Mouse (Mus musculus) embryo, embryonic 10.5 days (tissue): Measurements from ENCODE around the gene H2-Q2.
"Not testable (repeated sequence)": the region's sequence is repeated elsewhere in the genome, so short reads cannot be mapped to it uniquely, and the experiment has no call there.

Experiments
- DNase-seq: peaks from one replicate; pipeline ENCODE4 v3.0.0-alpha.2; 2015; ENCODE audit warnings: low spot score

The H2-Q2 gene

DNA sequence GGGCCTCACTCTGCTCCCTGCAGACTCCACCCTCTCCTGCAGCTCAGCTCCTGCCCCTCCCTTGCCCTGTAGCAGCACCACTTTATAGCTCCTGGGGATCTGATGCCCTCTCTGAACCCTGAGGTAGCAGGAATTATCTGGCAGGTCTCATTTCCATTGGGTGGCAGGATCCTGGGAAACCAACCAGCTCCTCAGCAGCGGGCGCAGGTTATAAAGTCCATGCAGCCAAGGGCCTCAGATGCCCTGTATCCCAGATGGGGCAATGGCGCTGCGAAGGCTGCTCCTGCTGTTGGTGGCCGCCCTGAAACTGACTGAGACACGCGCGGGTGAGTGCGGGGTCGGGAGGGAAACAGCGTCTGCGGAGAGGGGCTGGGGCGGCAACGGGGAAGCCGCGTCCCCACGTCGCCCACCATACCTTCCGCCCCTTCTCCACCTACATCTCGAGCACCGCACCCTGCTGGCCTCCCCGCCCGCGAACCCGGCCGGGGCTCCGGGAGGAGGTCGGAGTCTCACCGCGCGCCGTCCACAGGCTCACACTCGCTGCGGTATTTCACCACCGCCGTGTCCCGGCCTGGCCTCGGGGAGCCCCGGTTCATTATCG, at the start of gene H2-Q2:
H2-Q2 (plus strand) TSS at position 172 of the 601 bp plus-strand sequence.
- DNase-seq = no peak

DNA sequence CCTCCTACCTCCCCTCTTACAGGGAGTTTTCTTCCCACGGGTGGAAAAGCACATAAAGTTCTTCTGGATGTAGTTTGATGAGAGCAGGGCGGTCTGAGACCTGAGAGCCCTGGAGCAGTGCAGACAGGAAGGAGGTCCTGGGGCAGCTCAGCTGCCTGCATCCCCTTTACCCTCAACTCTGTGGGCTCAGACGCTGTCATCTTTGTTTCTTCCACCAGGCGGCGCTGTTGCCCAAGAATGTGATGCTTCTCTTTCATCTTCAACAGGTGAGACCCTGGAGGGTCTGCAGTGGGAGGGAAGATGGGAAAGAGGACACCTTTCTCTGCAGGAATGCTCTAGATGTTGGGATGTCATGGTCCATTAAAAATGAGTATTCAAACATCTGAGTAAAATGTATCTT, 46.2 kb upstream of the H2-Q2 start:
- DNase-seq = peak; percentile 47

DNA sequence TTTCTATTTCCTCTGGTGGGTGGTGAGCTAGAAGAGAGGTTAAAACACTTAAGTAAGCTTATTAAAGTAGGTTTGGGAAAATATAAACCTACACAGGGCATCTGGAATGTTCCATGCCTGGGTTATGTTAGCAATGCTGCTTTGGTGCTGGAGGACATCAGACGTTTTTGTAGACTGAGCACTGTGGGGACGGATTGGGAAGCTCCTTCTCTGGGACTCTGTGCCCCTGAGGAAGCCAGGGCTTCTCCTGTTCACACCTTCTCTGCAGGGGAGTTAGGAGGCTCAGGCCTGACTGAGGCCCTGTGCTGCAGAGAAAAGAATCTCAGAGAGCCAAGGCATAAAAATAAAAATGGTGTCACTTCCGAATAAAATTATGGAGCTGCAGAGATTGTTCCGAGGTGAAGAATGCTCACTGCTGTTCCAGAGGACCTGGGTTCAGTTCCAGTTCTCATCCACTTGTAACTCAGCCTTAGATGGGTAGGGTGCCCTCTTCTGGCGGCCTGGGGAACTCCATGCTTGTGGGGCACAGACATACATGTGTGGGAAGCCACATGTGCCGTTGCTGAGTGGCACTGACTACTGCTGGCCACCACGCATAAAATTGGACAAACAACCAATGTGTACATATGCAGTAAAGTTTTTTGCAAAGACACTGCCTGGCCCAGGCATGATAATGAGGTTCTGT, 41.6 kb upstream of the H2-Q2 start:
- DNase-seq = not testable (repeated sequence)

DNA sequence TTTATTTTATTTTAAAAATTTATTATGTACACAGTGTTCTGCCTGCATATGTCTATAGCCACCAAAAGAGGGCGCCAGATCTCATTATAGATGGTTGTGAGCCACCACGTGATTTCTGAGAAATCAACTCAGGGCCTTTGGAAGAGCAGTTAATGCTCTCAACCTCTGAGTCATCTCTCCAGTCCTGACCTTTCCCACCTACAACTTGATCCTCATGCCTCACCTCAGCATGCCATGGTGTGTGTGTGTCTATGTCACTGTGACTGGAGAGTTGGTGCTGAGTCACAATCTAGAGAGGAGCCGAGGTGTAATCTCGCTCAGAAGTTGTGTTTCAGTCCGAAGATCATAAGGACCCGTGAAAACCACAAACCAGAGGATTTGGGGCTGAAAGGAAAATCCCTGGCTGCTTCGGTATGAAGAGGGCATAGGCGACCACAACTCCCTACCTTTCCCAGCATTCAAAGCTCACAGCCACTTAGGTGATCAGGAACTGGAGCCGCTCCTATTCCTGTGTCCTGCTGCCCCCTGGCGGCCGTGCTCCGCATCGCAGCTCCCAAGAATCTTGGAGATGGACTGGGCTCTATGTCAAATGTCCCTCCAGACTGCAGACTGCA, 40.3 kb upstream of the H2-Q2 start:
- DNase-seq = peak; percentile 80

DNA sequence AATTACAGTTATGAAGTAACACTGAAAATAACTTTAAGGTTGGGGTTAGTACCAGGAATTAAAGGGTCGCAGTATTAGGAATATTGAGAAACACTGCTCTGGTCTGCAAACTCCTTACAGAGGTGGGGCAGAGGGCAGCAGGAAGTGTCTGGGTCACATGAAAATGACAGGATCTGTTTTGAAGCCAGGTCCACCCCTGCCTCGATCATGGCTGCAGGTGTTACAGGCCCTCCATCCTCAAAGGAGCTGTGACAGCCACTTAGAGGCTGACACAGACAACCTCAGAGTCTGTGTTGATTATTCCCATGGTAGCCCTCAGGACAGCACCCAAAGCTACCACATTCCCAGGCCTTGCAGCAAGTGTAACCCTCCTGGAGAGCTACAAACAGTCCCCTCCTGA, 38.8 kb upstream of the H2-Q2 start:
- no peak for DNase-seq

DNA sequence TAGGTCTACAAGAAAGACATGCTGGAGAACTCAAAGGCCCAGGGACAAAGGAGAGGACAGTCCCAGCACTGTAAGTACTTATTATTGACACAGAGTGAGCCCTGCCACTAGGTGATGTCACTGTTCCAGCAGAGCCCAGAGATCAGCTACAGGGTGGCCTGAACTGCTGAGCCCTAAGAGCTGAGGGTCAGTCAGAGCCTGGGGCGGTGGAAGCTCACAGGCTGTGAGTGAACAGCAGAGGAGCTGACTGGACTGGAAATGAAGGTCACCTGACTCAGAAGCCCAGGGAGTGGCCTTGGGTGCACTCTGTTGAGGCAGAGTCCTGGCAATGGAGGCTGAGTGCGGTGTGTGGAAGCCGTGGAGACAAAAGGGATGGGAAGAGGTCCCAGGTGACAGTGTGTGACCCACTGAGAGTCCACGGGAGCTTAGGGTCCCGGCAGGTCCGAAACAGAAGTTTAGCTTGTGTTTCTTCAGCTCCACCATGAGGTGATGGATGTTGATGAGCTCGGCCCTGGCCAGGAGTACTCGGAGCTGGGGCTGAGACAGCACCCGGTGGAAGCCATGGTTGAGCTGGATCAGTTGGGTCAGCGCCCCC, 38.2 kb upstream of the H2-Q2 start:
- DNase-seq = no peak

DNA sequence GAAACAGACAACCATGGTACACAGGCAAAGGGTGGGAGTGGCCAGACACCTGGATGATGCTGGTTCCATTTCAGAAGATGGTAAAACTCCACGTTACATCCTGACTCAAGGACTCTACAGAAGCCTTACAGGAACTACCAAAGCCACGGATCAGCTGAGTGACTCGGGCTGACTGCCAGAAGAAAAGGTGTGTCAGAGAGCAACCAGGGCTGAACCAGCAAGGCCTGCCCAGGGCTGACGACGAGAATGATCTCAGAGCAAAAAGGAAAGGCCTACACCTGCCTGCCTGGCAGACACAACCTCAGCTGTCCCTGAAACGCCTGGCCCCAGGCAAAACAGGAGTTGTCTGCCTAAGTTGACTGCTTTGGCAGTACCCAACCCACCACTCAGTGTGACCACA, 37.6 kb upstream of the H2-Q2 start:
- no peak for DNase-seq

DNA sequence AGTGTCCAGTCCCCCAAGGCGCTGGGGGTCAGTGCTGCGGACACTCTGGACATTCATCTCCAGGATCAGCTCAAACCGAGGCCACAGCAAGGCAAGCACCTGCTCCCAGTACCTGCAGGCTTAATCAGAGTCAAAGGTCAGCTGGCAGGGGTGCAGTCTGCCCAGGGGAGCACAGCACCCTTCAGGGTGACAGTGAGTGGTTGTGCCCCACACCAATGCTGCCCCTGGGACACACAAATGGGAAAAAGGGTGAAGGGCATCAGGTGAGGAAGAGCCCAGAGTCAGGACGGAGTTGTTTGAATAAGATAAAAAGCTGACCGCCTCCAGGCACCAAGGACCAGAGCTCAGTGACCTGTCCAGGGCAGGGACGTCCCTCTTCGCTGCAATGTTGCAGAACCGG, 37.1 kb upstream of the H2-Q2 start:
- not testable (repeated sequence) for DNase-seq

DNA sequence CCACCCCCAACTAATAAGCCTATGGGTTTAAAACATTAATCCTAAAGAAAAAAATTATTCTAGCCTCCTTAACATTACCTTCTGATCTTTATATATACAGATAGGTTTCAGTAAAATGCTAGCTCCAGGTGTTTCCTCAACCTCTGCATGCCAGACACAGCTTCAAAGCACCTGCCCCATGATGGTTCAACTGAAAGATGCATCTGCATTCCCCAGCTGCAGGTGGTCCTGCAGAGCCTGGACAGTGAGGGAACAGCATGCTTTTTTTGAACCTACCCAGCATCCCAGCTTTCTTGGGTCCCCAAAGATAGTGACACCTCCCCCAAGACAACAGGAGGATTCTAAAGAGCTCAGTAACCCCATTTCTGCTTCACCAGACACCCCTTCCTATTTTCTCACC, 23.4 kb upstream of the H2-Q2 start:
- no peak for DNase-seq

DNA sequence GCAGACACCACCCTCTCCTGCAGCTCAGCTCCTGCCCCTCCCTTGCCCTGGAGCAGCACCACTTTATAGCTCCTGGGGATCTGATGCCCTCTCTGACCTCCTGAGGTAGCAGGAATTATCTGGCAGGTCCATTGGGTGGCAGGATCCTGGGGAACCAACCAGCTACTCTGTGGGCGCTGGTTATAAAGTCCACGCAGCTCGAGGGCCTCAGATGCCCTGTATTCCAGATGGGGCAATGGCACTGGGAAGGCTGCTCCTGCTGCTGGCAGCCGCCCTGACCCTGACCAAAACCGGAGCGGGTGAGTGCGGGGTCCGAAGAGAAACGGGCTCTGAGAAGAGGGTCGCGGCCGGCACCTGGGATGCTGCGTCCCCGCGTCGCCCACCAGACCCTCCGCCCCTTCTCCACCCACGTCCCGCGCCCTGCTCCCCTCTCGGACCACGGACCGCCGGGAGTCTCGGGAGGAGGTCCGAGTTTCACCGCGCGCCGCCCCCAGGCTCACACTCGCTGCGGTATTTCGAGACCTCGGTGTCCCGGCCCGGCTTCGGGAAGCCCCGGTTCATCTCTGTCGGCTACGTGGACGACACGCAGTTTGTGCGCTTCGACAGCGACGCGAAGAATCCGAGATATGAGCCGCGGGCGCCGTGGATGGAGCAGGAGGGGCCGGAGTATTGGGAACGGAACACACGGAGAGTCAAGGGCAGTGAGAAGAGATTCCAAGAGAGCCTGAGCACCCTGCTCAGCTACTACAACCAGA, 21.5 kb upstream of the H2-Q2 start, which contains the start of gene H2-Q1:
H2-Q1 (plus strand) TSS at position 79 of the 755 bp plus-strand sequence.
- DNase-seq = peak; percentile 5

DNA sequence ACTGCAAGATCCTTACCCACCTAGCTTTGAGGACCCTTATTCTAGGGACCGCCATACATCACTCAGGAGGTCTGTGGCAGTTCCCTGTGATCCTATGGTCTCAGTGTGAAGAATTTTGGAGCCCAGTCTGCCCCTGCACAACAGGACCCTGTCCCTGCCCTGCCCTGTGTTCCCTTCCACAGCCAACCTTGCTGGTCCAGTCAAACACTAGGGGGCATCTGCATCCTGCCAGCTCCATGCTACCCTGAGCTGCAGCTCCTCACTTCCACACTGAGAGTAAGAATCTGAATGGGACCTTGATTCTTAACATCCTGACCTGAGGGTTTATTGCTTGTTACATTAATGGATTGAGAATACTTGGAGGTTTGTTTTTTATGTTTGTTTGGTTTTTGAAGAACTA, 16.9 kb upstream of the H2-Q2 start:
- peak; percentile 22 for DNase-seq

DNA sequence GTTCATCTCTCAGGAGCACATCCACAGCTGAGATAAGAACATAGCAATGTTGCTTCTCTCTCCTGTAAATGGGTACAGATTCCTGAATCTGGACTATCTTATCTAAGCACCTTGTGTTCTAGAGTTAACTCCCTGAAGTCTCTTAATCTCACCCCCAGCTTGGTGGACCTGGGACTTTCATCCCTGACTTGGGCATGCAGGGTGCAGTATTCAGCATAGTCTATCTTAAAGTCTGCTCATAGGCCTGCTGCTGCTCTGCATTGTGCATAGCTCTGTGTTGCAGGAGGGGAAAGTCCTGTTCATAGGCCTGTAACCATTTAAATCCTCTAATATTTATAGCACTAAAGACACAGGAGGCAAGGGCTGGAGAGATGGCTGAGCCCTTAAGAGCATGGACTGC, 16.0 kb upstream of the H2-Q2 start:
- DNase-seq = not testable (repeated sequence)

DNA sequence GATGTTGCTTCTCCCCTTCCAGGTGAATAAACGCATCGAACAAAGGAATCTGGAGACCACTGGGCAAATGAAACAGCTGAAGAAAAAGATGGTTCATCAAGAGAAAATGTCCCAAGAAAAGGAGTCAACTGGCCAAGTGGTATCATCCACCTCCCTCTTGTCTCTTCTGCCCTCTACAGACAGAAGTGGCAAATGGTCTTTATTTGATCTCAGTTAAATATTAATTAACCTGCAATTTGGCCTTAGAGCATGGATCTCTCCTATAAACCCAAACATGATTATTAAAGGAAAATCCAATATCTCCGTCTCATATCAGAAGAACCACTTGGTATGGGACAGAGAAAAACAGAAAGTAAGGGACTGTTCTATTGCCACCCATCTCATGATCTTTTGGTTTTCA, 12.3 kb upstream of the H2-Q2 start:
- DNase-seq = not testable (repeated sequence)

DNA sequence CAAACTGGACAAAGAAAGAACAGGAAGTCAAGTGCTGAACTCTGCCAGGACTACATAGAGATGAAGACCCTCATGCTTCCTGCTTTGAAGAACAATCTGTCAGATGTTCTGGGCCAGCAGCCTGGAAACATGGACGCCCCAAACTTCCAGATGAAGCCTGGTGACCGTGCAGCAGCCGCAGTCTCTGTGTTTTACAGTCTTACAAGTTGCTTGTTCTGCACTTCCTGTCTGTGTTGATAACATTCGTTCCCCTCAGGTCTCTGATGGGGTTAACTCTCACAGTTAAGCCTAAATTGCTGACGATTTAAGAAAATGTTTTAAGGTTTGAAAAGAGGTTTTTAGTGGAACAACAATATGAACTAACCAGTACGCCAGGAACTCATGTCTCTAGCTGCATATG, 10.5 kb upstream of the H2-Q2 start:
- not testable (repeated sequence) for DNase-seq

DNA sequence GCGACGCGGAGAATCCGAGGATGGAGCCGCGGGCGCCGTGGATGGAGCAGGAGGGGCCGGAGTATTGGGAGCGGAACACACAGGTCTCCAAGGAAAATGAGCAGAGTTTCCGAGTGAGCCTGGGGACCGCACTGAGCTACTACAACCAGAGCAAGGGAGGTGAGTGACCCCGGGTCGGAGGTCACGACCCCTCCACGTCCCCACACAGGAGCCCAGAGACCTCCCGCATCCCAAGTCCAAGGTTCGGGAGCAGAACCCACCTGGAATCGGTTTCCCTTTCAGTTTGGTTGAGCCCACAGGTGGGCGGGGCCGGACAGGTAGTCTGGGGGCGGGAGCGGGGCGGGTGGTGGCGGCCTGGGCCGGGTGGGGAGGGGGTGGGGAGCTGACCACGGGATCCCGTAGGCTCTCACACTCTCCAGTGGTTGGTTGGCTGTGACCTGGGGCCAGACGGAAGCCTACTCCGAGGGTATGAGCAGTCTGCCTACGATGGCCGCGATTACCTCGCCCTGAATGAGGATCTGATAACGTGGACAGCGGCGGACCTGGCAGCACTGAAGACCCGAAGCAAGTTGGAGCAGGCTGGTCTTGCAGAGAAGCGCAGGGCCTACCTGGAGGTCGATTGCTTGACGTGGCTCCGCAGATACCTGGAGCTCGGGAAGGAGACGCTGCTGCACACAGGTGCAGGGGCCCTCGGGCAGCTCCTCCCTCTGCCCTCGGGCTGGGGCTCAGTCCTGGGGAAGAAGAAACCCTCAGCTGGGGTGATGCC, 852 bp downstream of the H2-Q2 start:
- no peak for DNase-seq

DNA sequence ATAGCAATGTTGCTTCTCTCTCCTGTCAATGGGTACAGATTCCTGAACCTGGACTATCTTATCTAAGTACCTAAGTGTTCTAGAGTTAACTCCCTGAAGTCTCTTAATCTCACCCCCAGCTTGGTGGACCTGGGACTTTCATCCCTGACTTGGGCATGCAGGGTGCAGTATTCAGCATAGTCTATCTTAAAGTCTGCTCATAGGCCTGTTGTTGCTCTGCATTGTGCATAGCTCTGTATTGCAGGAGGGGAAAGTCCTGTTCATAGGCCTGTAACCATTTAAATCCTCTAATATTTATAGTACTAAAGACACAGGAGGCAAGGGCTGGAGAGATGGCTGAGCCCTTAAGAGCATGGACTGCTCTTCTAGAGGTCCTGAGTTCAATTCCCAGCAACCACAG, 5.6 kb downstream of the H2-Q2 start:
- not testable (repeated sequence) for DNase-seq

DNA sequence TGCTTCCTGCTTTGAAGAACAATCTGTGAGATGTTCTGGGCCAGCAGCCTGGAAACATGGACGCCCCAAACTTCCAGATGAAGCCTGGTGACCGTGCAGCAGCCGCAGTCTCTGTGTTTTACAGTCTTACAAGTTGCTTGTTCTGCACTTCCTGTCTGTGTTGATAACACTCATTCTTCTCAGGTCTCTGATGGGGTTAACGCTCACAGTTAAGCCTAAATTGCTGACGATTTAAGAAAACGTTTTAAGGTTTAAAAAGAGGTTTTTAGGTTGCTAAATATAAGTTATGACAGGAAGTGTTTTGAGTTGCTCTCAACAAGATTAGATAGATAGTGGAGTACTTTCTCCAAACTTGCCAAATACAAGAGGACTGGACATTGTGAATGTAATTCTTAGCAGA, 11.2 kb downstream of the H2-Q2 start:
- not testable (repeated sequence) for DNase-seq

DNA sequence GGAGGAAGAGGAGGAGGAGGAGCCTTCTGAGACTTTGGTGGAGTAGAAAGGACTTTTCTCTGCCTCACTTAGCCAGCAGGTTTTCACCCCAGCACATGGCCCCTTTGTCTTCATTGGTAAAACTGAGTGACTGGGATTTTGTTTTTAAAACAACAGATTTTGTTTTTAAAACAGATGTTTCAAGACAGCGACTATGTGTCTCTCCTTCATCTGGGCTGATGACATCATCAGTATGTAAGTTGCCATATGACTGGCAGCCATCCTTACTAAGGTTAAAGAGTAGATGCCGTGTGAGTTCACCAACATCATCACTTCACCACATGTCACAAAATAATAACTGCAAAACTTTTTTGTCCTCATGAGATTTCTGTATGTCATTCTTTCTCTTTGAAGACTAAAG, 12.0 kb downstream of the H2-Q2 start:
- DNase-seq = no peak

DNA sequence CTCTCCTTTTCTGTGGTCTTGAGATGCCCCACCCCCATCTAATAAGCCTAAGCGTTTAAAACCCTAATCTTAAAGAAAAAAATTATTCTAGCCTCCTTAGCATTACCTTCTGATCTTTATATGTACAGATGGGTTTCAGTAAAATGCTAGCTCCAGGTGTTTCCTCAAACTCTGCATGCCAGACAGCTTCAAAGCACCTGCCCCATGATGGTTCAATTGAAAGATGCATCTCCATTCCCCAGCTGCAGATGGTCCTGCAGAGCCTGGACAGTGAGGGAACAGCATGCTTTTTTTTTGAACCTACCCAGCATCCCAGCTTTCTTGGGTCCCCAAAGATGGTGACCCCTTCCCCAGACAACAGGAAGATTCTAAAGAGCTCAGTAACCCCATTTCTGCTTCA, 15.0 kb downstream of the H2-Q2 start:
- no peak for DNase-seq

DNA sequence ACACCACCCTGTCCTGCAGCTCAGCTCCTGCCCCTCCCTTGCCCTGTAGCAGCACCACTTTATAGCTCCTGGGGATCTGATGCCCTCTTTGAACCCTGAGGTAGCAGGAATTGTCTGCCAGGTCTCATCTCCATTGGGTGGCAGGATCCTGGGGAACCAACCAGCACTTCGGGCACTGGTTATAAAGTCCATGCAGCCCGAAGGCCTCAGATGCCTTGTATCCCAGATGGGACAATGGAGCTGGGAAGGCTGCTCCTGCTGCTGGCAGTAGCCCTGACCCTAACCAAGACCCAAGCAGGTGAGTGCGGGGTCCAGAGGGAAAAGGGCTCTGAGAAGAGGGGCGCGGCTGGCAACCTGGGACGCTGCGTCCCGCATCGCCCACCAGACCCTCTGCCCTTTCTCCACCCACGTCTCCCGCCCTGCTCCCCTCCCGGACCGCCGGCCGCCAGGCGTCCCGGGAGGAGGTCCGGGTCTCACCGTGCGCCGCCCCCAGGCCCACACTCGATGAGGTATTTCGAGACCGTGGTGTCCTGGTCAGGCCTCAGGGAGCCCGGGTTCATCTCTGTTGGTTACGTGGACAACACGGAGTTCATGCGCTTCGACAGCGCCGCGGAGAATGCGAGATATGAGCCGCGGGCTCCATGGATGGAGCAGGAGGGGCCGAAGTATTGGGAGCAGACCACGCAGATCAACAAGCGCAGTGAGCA, 16.9 kb downstream of the H2-Q2 start:
- no peak for DNase-seq

DNA sequence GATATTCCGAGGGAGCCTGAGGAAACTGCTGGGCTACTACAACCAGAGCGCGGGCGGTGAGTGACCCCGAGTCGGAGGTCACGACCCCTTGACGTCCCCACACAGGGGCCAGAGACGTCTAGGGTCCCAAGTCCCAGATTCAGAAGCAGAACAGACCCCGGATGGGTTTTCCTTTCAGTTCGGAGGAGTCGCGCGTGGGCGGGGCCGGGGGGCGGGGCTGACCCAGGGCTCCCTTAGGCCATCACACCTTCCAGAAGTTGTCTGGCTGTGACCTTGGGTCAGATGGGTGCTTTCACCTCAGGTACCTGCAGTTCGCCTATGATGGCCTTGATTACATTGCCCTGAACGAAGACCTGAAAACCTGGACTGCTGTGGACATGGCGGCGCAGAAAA, 17.4 kb downstream of the H2-Q2 start:
- peak; percentile 22 for DNase-seq
